Comparison of ENCODE assay signal across 8 mouse cellular contexts in genomic region chr15:102458050-102458736, GRCm38 (mm10). TPM values are rescaled to one million over a fixed set of nuclear protein-coding genes. Genes with fewer than 3 reads are reported as not detected.
DNase-seq lines count a peak whose midpoint lies in the region; ATAC-seq and TF ChIP-seq lines count a peak whose summit lies in the region.

No protein-coding gene starts in this region.

- H3K27me3 ChIP-seq in ES-Bruce4 (ENCODE audit: control insufficient read depth, insufficient read depth, low read length, poor library complexity, severe bottlenecking): no peaks in the 10 kb centered on the region
- no peaks in the 10 kb centered on the region for H3K27me3 ChIP-seq in limb, embryonic 13.5 days
- H3K27me3 ChIP-seq in neural tube, embryonic 15.5 days (replicated peaks): no peaks in the 10 kb centered on the region

- H3K4me2 ChIP-seq in limb, embryonic 13.5 days (replicated peaks): peak overlapping the region; percentile 64
- H3K4me2 ChIP-seq in neural tube, embryonic 15.5 days: peak overlapping the region; percentile 58

- H3K9me3 ChIP-seq in ES-Bruce4 (replicated peaks; ENCODE audit: control insufficient read depth, insufficient read depth, low read length, poor library complexity, severe bottlenecking): no peaks in the 10 kb centered on the region
- H3K9me3 ChIP-seq in limb, embryonic 13.5 days: no peaks in the 10 kb centered on the region
- no peaks in the 10 kb centered on the region for H3K9me3 ChIP-seq in neural tube, embryonic 15.5 days (replicated peaks)

- H3K9ac ChIP-seq in ES-Bruce4 (ENCODE audit: low read depth, poor library complexity, severe bottlenecking): peak overlapping the region; percentile 81; the same call in 1 of the 2 replicates
- 0 out of 2 replicates have a peak overlapping the region, but pooled peaks have one; percentile 61 for H3K9ac ChIP-seq in limb, embryonic 13.5 days
- H3K9ac ChIP-seq in neural tube, embryonic 15.5 days (replicated peaks): peak overlapping the region; percentile 39; the same call in 1 of the 2 replicates

- intact Hi-C loops in left cerebral cortex, postnatal 25 days (cut with DNase I): no loop called here

- 76% methylated on average over 5 of the region's 5 CpGs for WGBS in limb, embryonic 13.5 days
- WGBS in neural tube, embryonic 15.5 days: 82% methylated on average over 5 of the region's 5 CpGs

- ATAC-seq in limb, embryonic 13.5 days (ENCODE audit: low FRiP score, low read depth): no peak
- ATAC-seq in neural tube, embryonic 15.5 days (ENCODE audit: low FRiP score): no peak

- peaks cover 4% of the 10 kb centered on the region for H3K4me1 ChIP-seq in ES-Bruce4 (ENCODE audit: control insufficient read depth, insufficient read depth, low read length)
- peaks cover 14% of the 10 kb centered on the region for H3K4me1 ChIP-seq in limb, embryonic 13.5 days
- H3K4me1 ChIP-seq in neural tube, embryonic 15.5 days: peaks cover 19% of the 10 kb centered on the region

- peaks cover 5% of the 10 kb centered on the region; the same call in 1 of the 2 replicates for H3K36me3 ChIP-seq in ES-Bruce4 (ENCODE audit: control insufficient read depth, insufficient read depth, low read length, poor library complexity, severe bottlenecking)
- H3K36me3 ChIP-seq in limb, embryonic 13.5 days: peaks cover 8% of the 10 kb centered on the region
- H3K36me3 ChIP-seq in neural tube, embryonic 15.5 days: no peaks in the 10 kb centered on the region; the same call in 1 of the 2 replicates

- H3K27ac ChIP-seq in ES-Bruce4 (ENCODE audit: insufficient read depth, low read length): peak overlapping the region; percentile 67; the same call in 1 of the 2 replicates
- no peak overlapping the region for H3K27ac ChIP-seq in limb, embryonic 13.5 days
- H3K27ac ChIP-seq in neural tube, embryonic 15.5 days (replicated peaks): 0 out of 2 replicates have a peak overlapping the region, but pooled peaks have one; percentile 35

- no peak overlapping the region for H3K4me3 ChIP-seq in ES-Bruce4 (ENCODE audit: low read depth, low read length)
- peak overlapping the region; percentile 51 for H3K4me3 ChIP-seq in limb, embryonic 13.5 days
- H3K4me3 ChIP-seq in neural tube, embryonic 15.5 days (replicated peaks): peak overlapping the region; percentile 45

- peak; percentile 86 for DNase-seq in 416B (ENCODE audit: low read depth)
- peak; percentile 66 for DNase-seq in heart, adult 8-10 months (ENCODE audit: low spot score)
- DNase-seq in left cerebral cortex, postnatal 25 days (ENCODE audit: low spot score in 2 of 2): no peak
- DNase-seq in adrenal gland, postnatal 36 days: no peak
- no peak for DNase-seq in right cerebral cortex, adult 2 months (ENCODE audit: low spot score in 2 of 2)

- no peak for TF ChIP-seq CTCF in ES-Bruce4 (IDR thresholded peaks at IDR 0.05; ENCODE audit: low read depth, low read length)

- TF ChIP-seq EP300 in ES-Bruce4 (IDR thresholded peaks at IDR 0.05; ENCODE audit: insufficient read depth, low read depth, low read length): no peak

- TF ChIP-seq POLR2A in ES-Bruce4 (IDR thresholded peaks at IDR 0.05; ENCODE audit: insufficient read depth, low read length): no peak

RNA-seq across cellular contexts. Expression of gene Prr13, which starts 0.6 kb away (rescaled TPM):
- polyA plus RNA-seq in ES-Bruce4 (2011; ENCODE audit: insufficient read depth, insufficient read length, low read depth, missing spikeins): 49.7 and 55.4 TPM in 2 replicates
- 10 to 100 TPM; 18.7 to 25.3 (median 22.0) TPM for total RNA-seq in heart, adult 8-10 months (2022)
- 59.5 and 62.6 TPM in 2 replicates for polyA plus RNA-seq in limb, embryonic 13.5 days (2015; fragmentation: Nextera tagmentation; extraction: Ambion mirVana)
- polyA plus RNA-seq in neural tube, embryonic 15.5 days (2015; fragmentation: Nextera tagmentation; extraction: Ambion mirVana): 80.9 and 87.7 TPM in 2 replicates
- 10 to 100 TPM; 35.8 to 42.0 TPM for total RNA-seq in left cerebral cortex, postnatal 25 days (2021)
- 100 to 1,000 TPM; 112 to 116 TPM for total RNA-seq in adrenal gland, postnatal 36 days (2021)

RNA-seq across cellular contexts. Expression of gene Pcbp2, which starts 12.1 kb away (rescaled TPM):
- 1,129 and 1,194 TPM in 2 replicates for polyA plus RNA-seq in ES-Bruce4 (2011; ENCODE audit: insufficient read depth, insufficient read length, low read depth, missing spikeins)
- total RNA-seq in heart, adult 8-10 months (2022): 100 to 1,000 TPM; 452 to 509 (median 465) TPM
- 262 and 273 TPM in 2 replicates for polyA plus RNA-seq in limb, embryonic 13.5 days (2015; fragmentation: Nextera tagmentation; extraction: Ambion mirVana)
- 117 and 143 TPM in 2 replicates for polyA plus RNA-seq in neural tube, embryonic 15.5 days (2015; fragmentation: Nextera tagmentation; extraction: Ambion mirVana)
- 100 to 1,000 TPM; 464 to 469 TPM for total RNA-seq in left cerebral cortex, postnatal 25 days (2021)
- 100 to 1,000 TPM; 724 to 759 TPM for total RNA-seq in adrenal gland, postnatal 36 days (2021)

RNA-seq across cellular contexts. Expression of gene Amhr2, which starts 13.0 kb away (rescaled TPM):
- polyA plus RNA-seq in ES-Bruce4 (2011; ENCODE audit: insufficient read depth, insufficient read length, low read depth, missing spikeins): 1.8 and 2.8 TPM in 2 replicates
- total RNA-seq in heart, adult 8-10 months (2022): under 1 TPM; 0.19 to 1.00 (median 0.63) TPM
- 0.23 and 0.36 TPM in 2 replicates for polyA plus RNA-seq in limb, embryonic 13.5 days (2015; fragmentation: Nextera tagmentation; extraction: Ambion mirVana)
- polyA plus RNA-seq in neural tube, embryonic 15.5 days (2015; fragmentation: Nextera tagmentation; extraction: Ambion mirVana): 0.83 and 1.1 TPM in 2 replicates
- 1 to 10 TPM in 1 of 2 experiments, under 1 TPM in 1; 0.62 to 2.4 TPM for total RNA-seq in left cerebral cortex, postnatal 25 days (2021)
- 1 to 10 TPM; 1.2 to 2.5 TPM for total RNA-seq in adrenal gland, postnatal 36 days (2021)

RNA-seq across cellular contexts. Expression of gene Gm10337, which starts 45.3 kb away (rescaled TPM):
- not detected in 2 replicates for polyA plus RNA-seq in ES-Bruce4 (2011; ENCODE audit: insufficient read depth, insufficient read length, low read depth, missing spikeins)
- total RNA-seq in heart, adult 8-10 months (2022): not detected
- polyA plus RNA-seq in limb, embryonic 13.5 days (2015; fragmentation: Nextera tagmentation; extraction: Ambion mirVana): 2.5 and 7.5 TPM in 2 replicates
- 6.2 and 6.4 TPM in 2 replicates for polyA plus RNA-seq in neural tube, embryonic 15.5 days (2015; fragmentation: Nextera tagmentation; extraction: Ambion mirVana)
- not detected for total RNA-seq in left cerebral cortex, postnatal 25 days (2021)
- total RNA-seq in adrenal gland, postnatal 36 days (2021): not detected

RNA-seq across cellular contexts. Expression of gene Sp1, which starts 52.2 kb away (rescaled TPM):
- polyA plus RNA-seq in ES-Bruce4 (2011; ENCODE audit: insufficient read depth, insufficient read length, low read depth, missing spikeins): 103 and 106 TPM in 2 replicates
- total RNA-seq in heart, adult 8-10 months (2022): 10 to 100 TPM; 31.8 to 43.8 (median 38.7) TPM
- 11.6 and 12.0 TPM in 2 replicates for polyA plus RNA-seq in limb, embryonic 13.5 days (2015; fragmentation: Nextera tagmentation; extraction: Ambion mirVana)
- polyA plus RNA-seq in neural tube, embryonic 15.5 days (2015; fragmentation: Nextera tagmentation; extraction: Ambion mirVana): 3.0 and 3.9 TPM in 2 replicates
- 10 to 100 TPM; 24.3 to 27.0 TPM for total RNA-seq in left cerebral cortex, postnatal 25 days (2021)
- total RNA-seq in adrenal gland, postnatal 36 days (2021): 10 to 100 TPM; 78.9 to 79.7 TPM

Comparison
In these comparisons a context has a peak if more than half of its experiments do, and no peak if none do; other contexts are left out.
1. DNase-seq: peak in 416B (single experiment) and heart, adult 8-10 months (single experiment); none in left cerebral cortex, postnatal 25 days (0 of 2), adrenal gland, postnatal 36 days (0 of 2) and right cerebral cortex, adult 2 months (0 of 2).
2. Peak in every context shown above with its lines, with median percentiles within 50 percentile points of each other: H3K9ac ChIP-seq.